Mouse (Mus musculus) embryo, embryonic 11 days (tissue): ENCODE data around the gene Gm10322.

Experiments
- DNase-seq: peaks from one replicate; pipeline ENCODE4 v3.0.0-alpha.2; 2015

The Gm10322 gene

GRCm38 (mm10) chr10:59602891-59603290 lies 13.0 kb upstream of the Gm10322 start:
- DNase-seq: no peak

- no peak for DNase-seq
Measured at GRCm38 (mm10) chr10:59603843-59604242, 12.0 kb upstream of the Gm10322 start.

- no peak for DNase-seq
Measured at GRCm38 (mm10) chr10:59604879-59605464, 10.9 kb upstream of the Gm10322 start.

GRCm38 (mm10) chr10:59613276-59613675 lies 2.6 kb upstream of the Gm10322 start:
- DNase-seq: no peak

GRCm38 (mm10) chr10:59614141-59614540 lies 1.7 kb upstream of the Gm10322 start:
- no peak for DNase-seq

- DNase-seq: no peak
Measured at GRCm38 (mm10) chr10:59615411-59615810, 452 bp upstream of the Gm10322 start.

GRCm38 (mm10) chr10:59616522-59616921 lies 659 bp downstream of the Gm10322 start, which contains the start of gene Mcu:
TSS of gene Mcu (minus strand) at chr10:59616692.
- peak; percentile 97 for DNase-seq

- no peak for DNase-seq
Measured at GRCm38 (mm10) chr10:59617776-59618175, 1.9 kb downstream of the Gm10322 start.

GRCm38 (mm10) chr10:59621355-59621754 lies 5.5 kb downstream of the Gm10322 start:
- DNase-seq: no peak

GRCm38 (mm10) chr10:59623496-59623895 lies 7.6 kb downstream of the Gm10322 start:
- no peak for DNase-seq

- no peak for DNase-seq
Measured at GRCm38 (mm10) chr10:59628641-59629505, 13.0 kb downstream of the Gm10322 start.

GRCm38 (mm10) chr10:59629506-59629782 lies 13.6 kb downstream of the Gm10322 start:
- DNase-seq: no peak

GRCm38 (mm10) chr10:59636048-59636447 lies 20.2 kb downstream of the Gm10322 start:
- DNase-seq: no peak

GRCm38 (mm10) chr10:59636751-59637533 lies 21.1 kb downstream of the Gm10322 start:
- no peak for DNase-seq

GRCm38 (mm10) chr10:59637596-59638124 lies 21.8 kb downstream of the Gm10322 start:
- no peak for DNase-seq

- DNase-seq: no peak
Measured at GRCm38 (mm10) chr10:59638576-59638975, 22.7 kb downstream of the Gm10322 start.

GRCm38 (mm10) chr10:59642659-59643377 lies 27.0 kb downstream of the Gm10322 start:
- DNase-seq: no peak

- no peak for DNase-seq
Measured at GRCm38 (mm10) chr10:59643645-59644044, 27.8 kb downstream of the Gm10322 start.

GRCm38 (mm10) chr10:59644710-59645109 lies 28.8 kb downstream of the Gm10322 start:
- no peak for DNase-seq

- DNase-seq: no peak
Measured at GRCm38 (mm10) chr10:59645153-59645552, 29.3 kb downstream of the Gm10322 start.

GRCm38 (mm10) chr10:59646821-59647378 lies 31.0 kb downstream of the Gm10322 start:
- DNase-seq: no peak

GRCm38 (mm10) chr10:59656799-59657198 lies 40.9 kb downstream of the Gm10322 start:
- no peak for DNase-seq
